In genomic region chr13:45516501-45517393, GRCm38 (mm10) we compare ENCODE assay signal across 9 mouse cellular contexts. TPM values are rescaled to one million over a fixed set of nuclear protein-coding genes. Genes with fewer than 3 reads are reported as not detected.
A peak's percentile ranks its signal among the peaks of the same experiment; 100 is the strongest.
DNase-seq lines count a peak whose midpoint lies in the region; ATAC-seq lines count a peak whose summit lies in the region.
"Had no signal": no experiment of that assay in that cellular context is flagged by ENCODE, and none has a peak within 500 bp of the region (broad histone marks: within the 10 kb centered on the region; RNA-seq: fewer than 3 reads in every experiment).

No protein-coding gene starts in this region.

- H3K4me1 ChIP-seq in embryonic facial prominence, embryonic 10.5 days: peaks cover 44% of the 10 kb centered on the region
- H3K4me1 ChIP-seq in hindbrain, embryonic 12.5 days: peaks cover 26% of the 10 kb centered on the region
- peaks cover 35% of the 10 kb centered on the region for H3K4me1 ChIP-seq in limb, embryonic 15.5 days
- H3K4me1 ChIP-seq in neural tube, embryonic 13.5 days (replicated peaks): peaks cover 48% of the 10 kb centered on the region

- H3K4me2 ChIP-seq in hindbrain, embryonic 12.5 days (replicated peaks): peak overlapping the region; percentile 54
- peak overlapping the region; percentile 52 for H3K4me2 ChIP-seq in limb, embryonic 15.5 days
- H3K4me2 ChIP-seq in neural tube, embryonic 13.5 days: peak overlapping the region; percentile 54

- H3K27me3 ChIP-seq in embryonic facial prominence, embryonic 10.5 days (replicated peaks; ENCODE audit: low read depth, poor library complexity, severe bottlenecking): peaks cover 35% of the 10 kb centered on the region; the same call in 1 of the 2 replicates
- H3K27me3 ChIP-seq in hindbrain, embryonic 12.5 days: peaks cover 3% of the 10 kb centered on the region; the same call in 1 of the 2 replicates
- no peaks in the 10 kb centered on the region for H3K27me3 ChIP-seq in limb, embryonic 15.5 days
- H3K27me3 ChIP-seq in neural tube, embryonic 13.5 days: no peaks in the 10 kb centered on the region

- ATAC-seq in hindbrain, embryonic 12.5 days (ENCODE audit: low FRiP score): peak; percentile 82
- ATAC-seq in limb, embryonic 15.5 days (ENCODE audit: insufficient number of reproducible peaks, low FRiP score, low TSS enrichment, low read depth): peak; percentile 60; the same call in 1 of the 2 replicates
- peak; percentile 82 for ATAC-seq in neural tube, embryonic 13.5 days (ENCODE audit: low read depth)

- peak overlapping the region; percentile 50 for H3K4me3 ChIP-seq in embryonic facial prominence, embryonic 10.5 days
- H3K4me3 ChIP-seq in hindbrain, embryonic 12.5 days: peak overlapping the region; percentile 26
- H3K4me3 ChIP-seq in limb, embryonic 15.5 days: peak overlapping the region; percentile 25
- H3K4me3 ChIP-seq in neural tube, embryonic 13.5 days: peak overlapping the region; percentile 25

- peak; percentile 43 for DNase-seq in gastrocnemius, postnatal 25 days
- DNase-seq in gastrocnemius, adult 8-10 months (ENCODE audit: low spot score in 2 of 2): no peak
- peak; percentile 86 for DNase-seq in embryonic facial prominence, embryonic 10.5 days (ENCODE audit: low spot score)
- no peak for DNase-seq in layer of hippocampus, adult 18-20 months (ENCODE audit: low spot score in 2 of 2)
- DNase-seq in ovary, postnatal 10 days (ENCODE audit: low spot score): no peak

- no peaks in the 10 kb centered on the region for H3K36me3 ChIP-seq in embryonic facial prominence, embryonic 10.5 days (replicated peaks)
- H3K36me3 ChIP-seq in hindbrain, embryonic 12.5 days: no peaks in the 10 kb centered on the region
- peaks cover 3% of the 10 kb centered on the region; the same call in 1 of the 2 replicates for H3K36me3 ChIP-seq in limb, embryonic 15.5 days
- H3K36me3 ChIP-seq in neural tube, embryonic 13.5 days: peaks cover 8% of the 10 kb centered on the region

- H3K27ac ChIP-seq in embryonic facial prominence, embryonic 10.5 days (replicated peaks): peak overlapping the region; percentile 69
- H3K27ac ChIP-seq in hindbrain, embryonic 12.5 days: peak overlapping the region; percentile 86
- no peak overlapping the region; the same call in 1 of the 2 replicates for H3K27ac ChIP-seq in limb, embryonic 15.5 days
- peak overlapping the region; percentile 81 for H3K27ac ChIP-seq in neural tube, embryonic 13.5 days (replicated peaks)

- peak overlapping the region; percentile 58 for H3K9ac ChIP-seq in hindbrain, embryonic 12.5 days
- H3K9ac ChIP-seq in limb, embryonic 15.5 days: 0 out of 2 replicates have a peak overlapping the region, but pooled peaks have one; percentile 7
- H3K9ac ChIP-seq in neural tube, embryonic 13.5 days: peak overlapping the region; percentile 60

- WGBS in embryonic facial prominence, embryonic 10.5 days: 4% methylated on average over 24 of the region's 24 CpGs
- 4% methylated on average over 24 of the region's 24 CpGs for WGBS in hindbrain, embryonic 12.5 days
- 6% methylated on average over 24 of the region's 24 CpGs for WGBS in limb, embryonic 15.5 days
- 4% methylated on average over 24 of the region's 24 CpGs for WGBS in neural tube, embryonic 13.5 days

- no peaks in the 10 kb centered on the region for H3K9me3 ChIP-seq in embryonic facial prominence, embryonic 10.5 days
- H3K9me3 ChIP-seq in hindbrain, embryonic 12.5 days (replicated peaks): no peaks in the 10 kb centered on the region
- H3K9me3 ChIP-seq in limb, embryonic 15.5 days: no peaks in the 10 kb centered on the region
- no peaks in the 10 kb centered on the region for H3K9me3 ChIP-seq in neural tube, embryonic 13.5 days
- H3K9me3 ChIP-seq: G1E had no signal

RNA-seq across cellular contexts. Expression of gene Gmpr, which starts 9.5 kb away (rescaled TPM):
- 100 to 1,000 TPM; 132 to 159 TPM for total RNA-seq in gastrocnemius, postnatal 25 days (2021)
- 100 to 1,000 TPM; 171 to 206 (median 197) TPM for total RNA-seq in gastrocnemius, adult 8-10 months (2022)
- polyA plus RNA-seq in embryonic facial prominence, embryonic 10.5 days (2016; fragmentation: Nextera tagmentation; extraction: Ambion mirVana): 22.5 and 25.6 TPM in 2 replicates
- 19.3 and 20.8 TPM in 2 replicates for polyA plus RNA-seq in hindbrain, embryonic 12.5 days (2016; fragmentation: Nextera tagmentation; extraction: Ambion mirVana)
- polyA plus RNA-seq in limb, embryonic 15.5 days (2015; fragmentation: Nextera tagmentation; extraction: Ambion mirVana): 28.8 and 50.3 TPM in 2 replicates
- polyA plus RNA-seq in neural tube, embryonic 13.5 days (2015; fragmentation: Nextera tagmentation; extraction: Ambion mirVana): 39.2 and 41.7 TPM in 2 replicates
- 10 to 100 TPM; 67.0 to 69.7 TPM for total RNA-seq in layer of hippocampus, adult 18-20 months (2021)

Comparison
In these comparisons a context has a peak if more than half of its experiments do, and no peak if none do; other contexts are left out.
1. DNase-seq: peak in gastrocnemius, postnatal 25 days (single experiment) and embryonic facial prominence, embryonic 10.5 days (single experiment); none in gastrocnemius, adult 8-10 months (0 of 2), layer of hippocampus, adult 18-20 months (0 of 2) and ovary, postnatal 10 days (single experiment).
2. H3K9ac ChIP-seq: peak in every context shown above with its lines; median percentile 60 in neural tube, embryonic 13.5 days; 58 in hindbrain, embryonic 12.5 days; 7 in limb, embryonic 15.5 days.
3. Peak in every context shown above with its lines, with median percentiles within 50 percentile points of each other: H3K4me3 ChIP-seq, ATAC-seq and H3K4me2 ChIP-seq.